In the genomic region with DNA sequence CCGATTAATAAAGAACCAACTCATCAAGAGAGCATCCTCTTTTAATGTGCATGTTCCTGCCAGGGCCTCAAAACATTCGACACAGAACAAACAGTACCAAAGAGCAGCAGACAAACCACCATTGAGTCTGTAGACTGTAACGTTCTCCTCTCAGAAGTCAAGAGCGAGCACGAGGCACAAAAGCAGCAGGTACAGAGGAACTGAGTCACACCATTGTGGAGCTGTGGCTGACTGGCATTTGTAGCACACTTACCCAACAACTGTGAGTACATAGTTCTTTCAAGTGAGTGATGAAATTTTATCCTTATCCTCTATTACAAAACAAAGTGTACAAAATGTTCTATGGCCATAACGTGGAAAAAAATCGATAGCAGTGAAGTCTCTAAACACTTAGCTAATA, we compare ENCODE assay signal across 12 mouse cellular contexts.
"Had no signal": no experiment of that assay in that cellular context is flagged by ENCODE, and none has a peak within 500 bp of the region (broad histone marks: within the 10 kb centered on the region; RNA-seq: fewer than 3 reads in every experiment).

No protein-coding gene starts in this region.

- DNase-seq: kidney, adult 11 months; kidney, adult 8-10 months; kidney, postnatal 10 days; kidney, postnatal 36 days; layer of hippocampus, postnatal 36 days; left cerebral cortex, postnatal 4 days; lung, embryonic 14.5 days; right cerebral cortex, adult 18-20 months; right cerebral cortex, postnatal 14 days; right cerebral cortex, postnatal 4 days; thymus, adult 18-20 months; thymus, postnatal 36 days had no signal
